Mouse (Mus musculus) olfactory bulb, adult 2 months (tissue): ENCODE data around the gene Map3k7. TPM values are rescaled to one million over a fixed set of nuclear protein-coding genes. Genes with fewer than 3 reads are reported as not detected.

Experiments
- H3K27ac ChIP-seq: fragments of 200-500 bp; 2 replicates; pipeline ENCODE4 v1.5.1; 2012; ENCODE audit warnings: low read depth, low read length; ENCODE audit not compliant: insufficient read depth
- H3K4me1 ChIP-seq: fragments of 200-500 bp; 2 replicates; pipeline ENCODE4 v1.6.1; 2012; ENCODE audit warnings: low read length; ENCODE audit not compliant: control insufficient read depth, insufficient read depth
- H3K4me3 ChIP-seq: fragments of 200-500 bp; 2 replicates; pipeline ENCODE4 v1.5.1; 2012; ENCODE audit warnings: mild to moderate bottlenecking, low read depth, low read length, moderate library complexity; ENCODE audit not compliant: insufficient read depth
- CTCF ChIP-seq: fragments of 200-500 bp; IDR thresholded peaks from 2 replicates; pipeline ENCODE4 v1.5.1; 2012; ENCODE audit warnings: low read depth, mild to moderate bottlenecking, low read length, moderate library complexity; ENCODE audit not compliant: insufficient read depth
- POLR2A ChIP-seq: fragments of 200-500 bp; IDR thresholded peaks from 2 replicates; pipeline ENCODE4 v1.6.1; 2012; ENCODE audit warnings: mild to moderate bottlenecking, low read depth, low read length, moderate library complexity; ENCODE audit not compliant: insufficient read depth
- WGBS: fragments of 180-500 bp; shearing (Covaris S2); methylation state at CpG from one replicate; pipeline ENCODE4 v1.1.7; 2018; 5-methylcytosine and 5-hydroxymethylcytosine counted together
- polyA plus RNA-seq: library from polyadenylated mRNA; stranded (reverse); fragments of >200 nt; gene quantifications from 2 replicates; pipeline ENCODE4 v1.2.4, GENCODE M21; 2012; ENCODE audit warnings: low replicate concordance; ENCODE audit not compliant: missing spikeins, insufficient read depth, insufficient read length

Gene Map3k7
- polyA plus RNA-seq, 1 experiment = 182 TPM

DNA sequence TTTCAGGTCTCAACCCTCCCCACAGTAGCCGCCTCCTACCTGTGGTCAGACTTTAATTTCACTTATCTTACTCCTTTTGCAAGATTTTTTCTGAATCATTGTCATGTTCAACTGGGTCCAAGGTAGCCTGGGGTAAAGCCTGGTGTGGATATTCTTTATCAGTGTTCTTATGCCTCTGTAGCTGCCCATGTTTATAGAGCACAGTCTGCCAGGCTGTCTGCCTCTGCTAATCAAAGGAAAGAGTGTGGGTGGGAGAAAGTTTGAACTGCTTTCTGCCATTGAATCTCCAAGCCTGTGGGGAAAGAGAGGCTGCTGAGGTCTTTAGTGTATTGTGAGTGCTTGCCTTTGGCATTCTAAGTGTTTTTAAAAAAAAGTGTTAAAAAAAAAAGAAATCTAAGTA, 7.5 kb downstream of the Map3k7 start:
- TF ChIP-seq CTCF (no peak), POLR2A (no peak)

GRCm38 (mm10) chr4:31972181-31972580, 8.3 kb downstream of the Map3k7 start:
- Histone ChIP-seq H3K4me3 (no peak overlapping the region), H3K27ac (no peak overlapping the region), H3K4me1 (no peaks in the 10 kb centered on the region)
- no peak for TF ChIP-seq CTCF
- no peak for TF ChIP-seq POLR2A
- 48% methylated on average over 6 of the region's 6 CpGs for WGBS

More for the DNA sequence above, 7.5 kb downstream of the Map3k7 start:
- 89% methylated on average over 1 of the region's 1 CpGs for WGBS
- no peak overlapping the region for H3K4me3 ChIP-seq
- H3K27ac ChIP-seq = no peak overlapping the region
- H3K4me1 ChIP-seq = no peaks in the 10 kb centered on the region

GRCm38 (mm10) chr4:31975260-31975950, 11.5 kb downstream of the Map3k7 start:
- no peak overlapping the region for H3K27ac ChIP-seq
- TF ChIP-seq POLR2A = no peak
- TF ChIP-seq CTCF = no peak
- H3K4me1 ChIP-seq = no peaks in the 10 kb centered on the region
- WGBS = 72% methylated on average over 3 of the region's 3 CpGs
- no peak overlapping the region for H3K4me3 ChIP-seq

GRCm38 (mm10) chr4:31981863-31982262, 18.0 kb downstream of the Map3k7 start:
- Histone ChIP-seq H3K4me3 (no peak overlapping the region), H3K27ac (no peak overlapping the region), H3K4me1 (no peaks in the 10 kb centered on the region)
- no peak for TF ChIP-seq CTCF
- no peak for TF ChIP-seq POLR2A
- WGBS = 97% methylated on average over 8 of the region's 8 CpGs

- Histone ChIP-seq H3K4me1 (no peaks in the 10 kb centered on the region), H3K27ac (no peak overlapping the region), H3K4me3 (no peak overlapping the region)
- TF ChIP-seq CTCF = no peak
- no peak for TF ChIP-seq POLR2A
- WGBS = 96% methylated on average over 2 of the region's 2 CpGs
These were observed 29.5 kb downstream of the Map3k7 start for GRCm38 (mm10) chr4:31993386-31993785.

- Histone ChIP-seq H3K4me1 (no peaks in the 10 kb centered on the region), H3K4me3 (no peak overlapping the region), H3K27ac (no peak overlapping the region)
- 79% methylated on average over 1 of the region's 1 CpGs for WGBS
- TF ChIP-seq POLR2A (no peak), CTCF (no peak)
These were observed 30.0 kb downstream of the Map3k7 start for GRCm38 (mm10) chr4:31993865-31994264.

- H3K27ac ChIP-seq = no peak overlapping the region
- WGBS = 84% methylated on average over 3 of the region's 3 CpGs
- TF ChIP-seq CTCF (no peak), POLR2A (no peak)
- H3K4me3 ChIP-seq = no peak overlapping the region
- no peaks in the 10 kb centered on the region for H3K4me1 ChIP-seq
These were observed 37.6 kb downstream of the Map3k7 start for GRCm38 (mm10) chr4:32001498-32001897.

DNA sequence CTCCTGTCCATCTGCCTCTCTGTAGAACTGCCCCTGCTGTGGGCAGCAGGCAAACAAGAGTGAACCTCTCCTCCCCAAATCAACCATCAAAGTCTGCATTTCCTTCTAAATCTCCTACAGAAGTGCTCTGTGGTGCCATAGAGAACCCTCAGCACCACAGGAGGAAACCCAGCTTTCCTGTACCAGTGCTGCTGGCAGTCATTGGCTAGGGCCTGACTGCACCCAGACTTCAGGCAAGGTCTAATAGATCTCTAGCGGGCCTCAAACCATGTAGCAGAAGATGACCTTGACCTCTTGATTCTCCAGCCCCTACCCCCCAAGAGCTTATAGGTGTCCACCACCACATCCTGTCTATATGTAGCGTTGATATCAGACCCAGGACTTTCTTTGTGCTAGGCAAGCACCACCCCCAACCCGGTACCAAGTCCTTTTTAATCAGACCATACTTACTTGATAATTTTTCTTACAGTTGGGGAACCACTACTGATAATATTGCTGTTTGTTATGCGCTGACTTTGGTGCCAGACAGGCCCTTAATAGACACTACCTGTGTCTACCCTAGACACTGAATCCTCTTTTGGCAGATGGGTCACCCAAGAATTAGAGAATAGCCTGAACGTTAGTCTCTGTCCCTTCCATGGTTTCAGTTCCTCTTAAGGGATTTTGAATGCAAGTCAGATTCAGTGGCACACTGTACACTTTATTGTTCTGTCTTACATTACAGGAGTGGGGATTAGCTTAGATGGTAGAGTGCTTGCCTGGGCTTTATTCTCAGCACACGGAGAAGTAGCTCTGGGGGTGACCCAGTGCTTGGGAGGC, 41.1 kb downstream of the Map3k7 start:
- 86% methylated on average over 6 of the region's 6 CpGs for WGBS
- Histone ChIP-seq H3K4me3 (no peak overlapping the region), H3K27ac (no peak overlapping the region), H3K4me1 (no peaks in the 10 kb centered on the region)
- TF ChIP-seq POLR2A = no peak
- no peak for TF ChIP-seq CTCF

GRCm38 (mm10) chr4:32007174-32007573, 43.3 kb downstream of the Map3k7 start:
- Histone ChIP-seq H3K4me1 (no peaks in the 10 kb centered on the region), H3K27ac (no peak overlapping the region), H3K4me3 (no peak overlapping the region)
- WGBS = 56% methylated on average over 3 of the region's 3 CpGs
- TF ChIP-seq CTCF = no peak
- TF ChIP-seq POLR2A = no peak
